Mouse (Mus musculus) stomach, postnatal 0 days (tissue): ENCODE results near the gene Cdk9. TPM values are rescaled to one million over a fixed set of nuclear protein-coding genes. Genes with fewer than 3 reads are reported as not detected.

Experiments
- ATAC-seq: fragments of 200-750 bp; cut with Nextera tagmentation; 2 replicates; pipeline ENCODE4 v1.8.0; 2017; ENCODE audit not compliant: low FRiP score, low TSS enrichment
- DNase-seq: peaks from one replicate; pipeline ENCODE4 v3.0.0-alpha.2; 2016; ENCODE audit warnings: low spot score
- H3K27ac ChIP-seq: fragments of 300-500 bp; sonication (generic); replicated peaks from 2 replicates; pipeline ENCODE4 v1.5.1; 2014; ENCODE audit warnings: mild to moderate bottlenecking, control low read depth
- H3K27me3 ChIP-seq: fragments of 300-500 bp; sonication (generic); 2 replicates; pipeline ENCODE4 v1.6.1; 2014; ENCODE audit warnings: low read length; ENCODE audit not compliant: control insufficient read depth, insufficient read depth
- H3K36me3 ChIP-seq: fragments of 300-500 bp; sonication (generic); 2 replicates; pipeline ENCODE4 v1.6.1; 2014; ENCODE audit warnings: low read length, mixed read lengths; ENCODE audit not compliant: control insufficient read depth, insufficient read depth
- H3K4me1 ChIP-seq: fragments of 300-500 bp; sonication (generic); replicated peaks from 2 replicates; pipeline ENCODE4 v1.6.1; 2014; ENCODE audit warnings: antibody characterized with exemption; ENCODE audit not compliant: control insufficient read depth, insufficient read depth
- H3K4me2 ChIP-seq: fragments of 300-500 bp; sonication (generic); replicated peaks from 2 replicates; pipeline ENCODE4 v1.6.1; 2014; ENCODE audit warnings: low read depth, mild to moderate bottlenecking, control low read depth, moderate library complexity
- H3K4me3 ChIP-seq: fragments of 300-500 bp; sonication (generic); 2 replicates; pipeline ENCODE4 v1.5.1; 2014; ENCODE audit warnings: low read depth, low read length, control low read depth
- H3K9ac ChIP-seq: fragments of 300-500 bp; sonication (generic); 2 replicates; pipeline ENCODE4 v1.6.1; 2014; ENCODE audit warnings: mild to moderate bottlenecking, low read length, control low read depth, mixed read lengths
- H3K9me3 ChIP-seq: fragments of 300-500 bp; sonication (generic); 2 replicates; pipeline ENCODE4 v1.6.1; 2016; ENCODE audit warnings: low read length; ENCODE audit not compliant: control insufficient read depth
- CTCF ChIP-seq: IDR thresholded peaks from 2 replicates; pipeline ENCODE4 v1.5.1; 2016; ENCODE audit warnings: antibody characterized with exemption, low read depth, mild to moderate bottlenecking, moderate library complexity
- EP300 ChIP-seq: optimal IDR thresholded peaks from 2 replicates; pipeline ENCODE3; 2016; ENCODE audit warnings: antibody characterized with exemption
- WGBS: fragments of 180-500 bp; shearing (Covaris S2); extraction: QIAGEN DNeasy Blood & Tissue Kit; methylation state at CpG from one replicate; pipeline ENCODE4 v1.1.7; 2014; 5-methylcytosine and 5-hydroxymethylcytosine counted together
- polyA plus RNA-seq: library from polyadenylated mRNA; unstranded; fragments of >200 nt; fragmentation: Nextera tagmentation; extraction: Ambion mirVana; gene quantifications from 2 replicates; pipeline ENCODE4 v1.2.1, GENCODE M21; 2015

Gene Cdk9
- polyA plus RNA-seq, 1 experiment from 2014 or later: 55.8 TPM

- Histone ChIP-seq H3K27ac (peak within 1 kb of the TSS; percentile 95), H3K9me3 (no peaks in the 10 kb centered on the region), H3K4me1 (no peaks in the 10 kb centered on the region), H3K27me3 (no peaks in the 10 kb centered on the region), H3K4me2 (peak within 1 kb of the TSS; percentile 69), H3K4me3 (peak within 1 kb of the TSS; percentile 76), H3K36me3 (peaks cover 12% of the 10 kb centered on the region), H3K9ac (peak within 1 kb of the TSS; percentile 85)
- TF ChIP-seq CTCF (peak; percentile 96), EP300 (no peak)
- under 1% methylated on average over 65 of the region's 66 CpGs for WGBS
- DNase-seq: peak; percentile 98
- peak; percentile 95 for ATAC-seq
Observed at GRCm38 (mm10) chr2:32757056-32757845, 44.4 kb upstream of the Cdk9 start, which contains the start of gene Tor2a. Tor2a (plus strand) TSS chr2:32757234.

GRCm38 (mm10) chr2:32756674-32757055, 43.8 kb upstream of the Cdk9 start:
- 29% methylated on average over 6 of the region's 6 CpGs for WGBS
- no peaks in the 10 kb centered on the region for H3K27me3 ChIP-seq
- H3K27ac ChIP-seq: no peak overlapping the region
- H3K4me3 ChIP-seq: no peak overlapping the region
- TF ChIP-seq EP300 (no peak), CTCF (no peak)
- DNase-seq (no peak), ATAC-seq (peak; percentile 8; the same call in 1 of the 2 replicates)
- H3K36me3 ChIP-seq: peaks cover 12% of the 10 kb centered on the region
- H3K9ac ChIP-seq: no peak overlapping the region
- H3K9me3 ChIP-seq: no peaks in the 10 kb centered on the region
- peak overlapping the region; percentile 69; the same call in 1 of the 2 replicates for H3K4me2 ChIP-seq
- no peaks in the 10 kb centered on the region for H3K4me1 ChIP-seq

- H3K36me3 ChIP-seq: peaks cover 5% of the 10 kb centered on the region; the same call in 1 of the 2 replicates
- no peaks in the 10 kb centered on the region for H3K4me1 ChIP-seq
- 67% methylated on average over 10 of the region's 10 CpGs for WGBS
- no peak overlapping the region for H3K9ac ChIP-seq
- H3K27ac ChIP-seq: no peak overlapping the region
- TF ChIP-seq EP300 (no peak), CTCF (peak; percentile 54)
- DNase-seq: peak; percentile 69
- H3K4me3 ChIP-seq: no peak overlapping the region
- H3K9me3 ChIP-seq: no peaks in the 10 kb centered on the region
- H3K4me2 ChIP-seq: peak overlapping the region; percentile 58; the same call in 1 of the 2 replicates
- 0 out of 2 replicates have a peak, but pooled peaks have one; percentile 20 for ATAC-seq
- no peaks in the 10 kb centered on the region for H3K27me3 ChIP-seq
Observed at GRCm38 (mm10) chr2:32752181-32752580, 39.3 kb upstream of the Cdk9 start.

GRCm38 (mm10) chr2:32751665-32752033, 38.8 kb upstream of the Cdk9 start:
- 0 out of 2 replicates have a peak overlapping the region, but pooled peaks have one; percentile 3 for H3K27ac ChIP-seq
- ATAC-seq: no peak
- TF ChIP-seq EP300: no peak
- no peak for TF ChIP-seq CTCF
- 33% methylated on average over 8 of the region's 10 CpGs for WGBS
- peak overlapping the region; percentile 58 for H3K4me2 ChIP-seq
- H3K4me3 ChIP-seq: peak overlapping the region; percentile 29
- peaks cover 5% of the 10 kb centered on the region; the same call in 1 of the 2 replicates for H3K36me3 ChIP-seq
- H3K9me3 ChIP-seq: no peaks in the 10 kb centered on the region
- H3K9ac ChIP-seq: 0 out of 2 replicates have a peak overlapping the region, but pooled peaks have one; percentile 18
- no peak for DNase-seq
- no peaks in the 10 kb centered on the region for H3K27me3 ChIP-seq
- no peaks in the 10 kb centered on the region for H3K4me1 ChIP-seq

GRCm38 (mm10) chr2:32750887-32751664, 38.2 kb upstream of the Cdk9 start:
- Histone ChIP-seq H3K9ac (0 out of 2 replicates have a peak overlapping the region, but pooled peaks have one; percentile 18), H3K4me1 (no peaks in the 10 kb centered on the region), H3K36me3 (peaks cover 5% of the 10 kb centered on the region; the same call in 1 of the 2 replicates), H3K9me3 (no peaks in the 10 kb centered on the region), H3K27ac (0 out of 2 replicates have a peak overlapping the region, but pooled peaks have one; percentile 3), H3K27me3 (no peaks in the 10 kb centered on the region), H3K4me2 (peak overlapping the region; percentile 58), H3K4me3 (peak overlapping the region; percentile 29)
- ATAC-seq: peak; percentile 90
- 20% methylated on average over 31 of the region's 31 CpGs for whole genome bisulfite sequencing
- TF ChIP-seq EP300 (no peak), CTCF (peak; percentile 13; the same call in 1 of the 2 replicates)
- peak; percentile 87 for DNase-seq
